Mouse (Mus musculus): ENCODE measurements around the gene Inip.
A peak's percentile ranks its signal among the peaks of the same experiment; 100 is the strongest.

DNA sequence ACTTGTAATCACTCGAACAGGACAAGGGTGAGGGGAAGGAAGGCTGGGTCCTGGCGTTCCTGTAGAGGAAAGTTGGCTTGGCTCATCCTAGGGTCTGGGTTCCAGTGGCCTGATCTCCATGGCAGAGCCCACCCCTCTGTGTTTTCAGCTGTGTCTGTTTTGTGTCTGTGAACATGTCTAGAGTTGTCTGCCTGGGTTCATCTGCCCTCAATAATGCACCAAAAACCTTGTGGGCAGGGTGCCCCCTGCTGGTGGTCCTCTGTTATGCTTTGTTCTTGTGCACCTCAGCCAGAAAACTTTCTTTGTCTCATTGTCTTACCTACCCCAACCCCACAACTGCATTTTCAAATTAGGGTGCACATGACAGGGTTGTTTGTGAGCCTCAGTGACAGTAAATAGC, 48.8 kb upstream of the Inip start:
- TF ChIP-seq CTCF (IDR thresholded peaks at IDR 0.05; ENCODE audit: borderline replicate concordance, insufficient read depth, low read length) (peak; percentile 56; the same call in 1 of the 2 replicates), POLR2A (IDR thresholded peaks at IDR 0.05; ENCODE audit: low read depth, low read length) (no peak)

All from embryonic fibroblast, embryonic 13.5 days (primary cell).